Mouse (Mus musculus): ENCODE results near the gene Cabin1. TPM values are rescaled to one million over a fixed set of nuclear protein-coding genes. Genes with fewer than 3 reads are reported as not detected.

The Cabin1 gene
- polyA plus RNA-seq, 1 experiment = 19.7 TPM

DNA sequence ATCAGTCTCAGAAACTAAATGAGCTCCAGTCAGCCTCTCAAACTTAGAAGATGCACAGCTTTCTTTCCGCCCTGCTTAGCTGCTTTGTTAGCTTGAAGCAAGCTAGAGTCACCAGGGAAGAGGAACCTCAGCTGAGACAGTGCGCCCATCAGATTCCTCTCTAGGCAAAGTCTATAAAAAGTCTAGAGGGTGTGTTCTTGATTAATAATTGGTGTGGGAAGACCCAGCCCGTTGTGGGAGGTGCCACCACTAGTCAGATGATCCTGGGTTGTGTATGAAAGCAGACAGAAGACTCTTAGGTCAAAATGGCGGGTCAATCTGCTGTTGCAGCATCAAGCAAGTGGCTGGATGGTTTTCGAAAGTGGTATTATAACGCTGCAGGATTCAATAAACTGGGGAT lies 2.7 kb upstream of the Cabin1 start:
- peaks cover 2% of the 10 kb centered on the region for H3K4me1 ChIP-seq (ENCODE audit: control insufficient read depth, insufficient read depth, low read length)
- TF ChIP-seq CTCF (IDR thresholded peaks at IDR 0.05; ENCODE audit: control insufficient read depth, insufficient read depth, insufficient replicate concordance, low read depth, low read length) = no peak
- no peak for TF ChIP-seq POLR2A (IDR thresholded peaks at IDR 0.05; ENCODE audit: control insufficient read depth, low read depth, low read length)
- no peak overlapping the region for H3K4me3 ChIP-seq (ENCODE audit: control insufficient read depth, low read depth, low read length)
- no peak overlapping the region for H3K27ac ChIP-seq (ENCODE audit: control insufficient read depth, insufficient read depth, low read depth, low read length)
- no peaks in the 10 kb centered on the region for H3K27me3 ChIP-seq (ENCODE audit: control insufficient read depth, insufficient read depth, low read length)
- H3K36me3 ChIP-seq (ENCODE audit: control insufficient read depth, insufficient read depth, low read length) = no peaks in the 10 kb centered on the region

- Histone ChIP-seq H3K36me3 (ENCODE audit: control insufficient read depth, insufficient read depth, low read length) (no peaks in the 10 kb centered on the region), H3K27ac (ENCODE audit: control insufficient read depth, insufficient read depth, low read depth, low read length) (peak overlapping the region; percentile 63), H3K27me3 (ENCODE audit: control insufficient read depth, insufficient read depth, low read length) (no peaks in the 10 kb centered on the region), H3K4me1 (ENCODE audit: control insufficient read depth, insufficient read depth, low read length) (peaks cover 2% of the 10 kb centered on the region), H3K4me3 (ENCODE audit: control insufficient read depth, low read depth, low read length) (peak overlapping the region; percentile 82)
- TF ChIP-seq POLR2A (IDR thresholded peaks at IDR 0.05; ENCODE audit: control insufficient read depth, low read depth, low read length) = no peak
- peak; percentile 40; the same call in 1 of the 2 replicates for TF ChIP-seq CTCF (IDR thresholded peaks at IDR 0.05; ENCODE audit: control insufficient read depth, insufficient read depth, insufficient replicate concordance, low read depth, low read length)
Observed at GRCm38 (mm10) chr10:75764519-75765473, 655 bp upstream of the Cabin1 start.

DNA sequence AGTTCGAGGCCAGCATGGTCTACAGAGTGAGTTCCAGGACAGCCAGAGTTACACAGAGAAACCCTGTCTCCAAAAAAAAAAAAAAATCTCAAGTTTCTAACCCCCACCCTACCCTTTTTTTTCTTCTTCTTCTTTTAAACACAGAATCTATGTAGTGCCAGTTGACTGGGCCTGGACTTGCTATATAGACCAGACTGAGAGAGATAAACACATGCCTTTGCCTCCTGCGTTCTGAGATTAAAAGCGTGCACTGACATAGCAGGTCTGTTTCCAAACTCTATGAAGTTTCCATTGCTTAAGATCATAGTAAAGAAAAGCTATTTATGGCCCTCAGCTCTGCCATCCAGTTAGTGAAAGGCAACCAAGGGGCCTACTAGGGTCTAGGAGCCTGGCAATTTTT lies 1.7 kb downstream of the Cabin1 start:
- H3K4me3 ChIP-seq (ENCODE audit: control insufficient read depth, low read depth, low read length) = no peak overlapping the region
- H3K4me1 ChIP-seq (ENCODE audit: control insufficient read depth, insufficient read depth, low read length) = peaks cover 2% of the 10 kb centered on the region
- TF ChIP-seq CTCF (IDR thresholded peaks at IDR 0.05; ENCODE audit: control insufficient read depth, insufficient read depth, insufficient replicate concordance, low read depth, low read length) (no peak), POLR2A (IDR thresholded peaks at IDR 0.05; ENCODE audit: control insufficient read depth, low read depth, low read length) (no peak)
- H3K36me3 ChIP-seq (ENCODE audit: control insufficient read depth, insufficient read depth, low read length) = no peaks in the 10 kb centered on the region
- H3K27me3 ChIP-seq (ENCODE audit: control insufficient read depth, insufficient read depth, low read length) = no peaks in the 10 kb centered on the region
- no peak overlapping the region for H3K27ac ChIP-seq (ENCODE audit: control insufficient read depth, insufficient read depth, low read depth, low read length)

- Histone ChIP-seq H3K4me3 (ENCODE audit: control insufficient read depth, low read depth, low read length) (no peak overlapping the region), H3K27me3 (ENCODE audit: control insufficient read depth, insufficient read depth, low read length) (no peaks in the 10 kb centered on the region), H3K36me3 (ENCODE audit: control insufficient read depth, insufficient read depth, low read length) (no peaks in the 10 kb centered on the region), H3K4me1 (ENCODE audit: control insufficient read depth, insufficient read depth, low read length) (peaks cover 2% of the 10 kb centered on the region), H3K27ac (ENCODE audit: control insufficient read depth, insufficient read depth, low read depth, low read length) (no peak overlapping the region)
- TF ChIP-seq POLR2A (IDR thresholded peaks at IDR 0.05; ENCODE audit: control insufficient read depth, low read depth, low read length) (no peak), CTCF (IDR thresholded peaks at IDR 0.05; ENCODE audit: control insufficient read depth, insufficient read depth, insufficient replicate concordance, low read depth, low read length) (no peak)
Observed at GRCm38 (mm10) chr10:75760311-75760710, 3.8 kb downstream of the Cabin1 start.

DNA sequence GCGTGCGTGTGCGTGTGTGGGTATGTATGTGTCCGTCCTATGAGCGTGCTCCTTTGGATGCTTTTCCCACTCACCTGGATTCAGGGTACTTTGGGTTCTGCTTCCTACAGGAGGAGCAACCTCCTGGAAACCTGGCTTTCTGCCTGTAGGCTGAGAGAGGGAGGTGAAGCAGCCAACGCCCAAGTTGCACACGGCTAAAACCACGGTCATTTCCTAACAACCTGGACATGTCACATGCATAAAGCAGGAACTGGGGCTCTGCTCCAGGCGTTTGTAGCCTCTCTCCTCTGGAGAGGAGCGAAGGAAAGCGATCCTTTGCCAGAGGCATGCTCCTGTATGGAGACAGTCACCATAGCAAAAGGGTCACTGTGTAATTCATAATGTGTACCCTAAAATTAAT lies 7.4 kb downstream of the Cabin1 start:
- no peak for TF ChIP-seq POLR2A (IDR thresholded peaks at IDR 0.05; ENCODE audit: control insufficient read depth, low read depth, low read length)
- no peak for TF ChIP-seq CTCF (IDR thresholded peaks at IDR 0.05; ENCODE audit: control insufficient read depth, insufficient read depth, insufficient replicate concordance, low read depth, low read length)
- H3K27me3 ChIP-seq (ENCODE audit: control insufficient read depth, insufficient read depth, low read length) = no peaks in the 10 kb centered on the region

DNA sequence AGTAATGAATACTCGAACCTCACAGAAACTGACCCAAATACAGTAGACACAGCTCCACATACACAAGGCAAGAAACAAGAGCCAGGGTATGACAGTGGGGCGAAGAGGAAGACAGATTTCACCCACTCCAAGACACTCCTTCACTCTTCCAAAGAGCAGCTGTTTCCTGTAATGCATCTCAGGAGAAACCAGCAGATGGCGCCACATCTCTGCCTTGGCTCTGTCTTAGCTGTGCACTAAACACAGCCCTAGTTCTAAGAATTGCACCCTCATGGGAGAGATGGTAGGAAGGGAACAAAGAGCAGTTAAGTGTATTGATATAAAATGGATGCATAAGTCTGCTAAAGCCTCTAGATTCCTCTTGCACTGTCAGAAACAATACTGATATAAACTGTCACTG lies 20.1 kb downstream of the Cabin1 start:
- no peaks in the 10 kb centered on the region for H3K27me3 ChIP-seq (ENCODE audit: control insufficient read depth, insufficient read depth, low read length)
- H3K4me1 ChIP-seq (ENCODE audit: control insufficient read depth, insufficient read depth, low read length) = no peaks in the 10 kb centered on the region
- H3K36me3 ChIP-seq (ENCODE audit: control insufficient read depth, insufficient read depth, low read length) = peaks cover 2% of the 10 kb centered on the region
- no peak overlapping the region for H3K4me3 ChIP-seq (ENCODE audit: control insufficient read depth, low read depth, low read length)
- no peak overlapping the region for H3K27ac ChIP-seq (ENCODE audit: control insufficient read depth, insufficient read depth, low read depth, low read length)
- TF ChIP-seq CTCF (IDR thresholded peaks at IDR 0.05; ENCODE audit: control insufficient read depth, insufficient read depth, insufficient replicate concordance, low read depth, low read length) = peak; percentile 39; the same call in 1 of the 2 replicates
- TF ChIP-seq POLR2A (IDR thresholded peaks at IDR 0.05; ENCODE audit: control insufficient read depth, low read depth, low read length) = no peak

More for the DNA sequence above, 7.4 kb downstream of the Cabin1 start:
- no peak overlapping the region for H3K4me3 ChIP-seq (ENCODE audit: control insufficient read depth, low read depth, low read length)
- H3K4me1 ChIP-seq (ENCODE audit: control insufficient read depth, insufficient read depth, low read length) = no peaks in the 10 kb centered on the region
- H3K36me3 ChIP-seq (ENCODE audit: control insufficient read depth, insufficient read depth, low read length) = peaks cover 3% of the 10 kb centered on the region
- H3K27ac ChIP-seq (ENCODE audit: control insufficient read depth, insufficient read depth, low read depth, low read length) = no peak overlapping the region

- no peak overlapping the region for H3K27ac ChIP-seq (ENCODE audit: control insufficient read depth, insufficient read depth, low read depth, low read length)
- no peak overlapping the region for H3K4me3 ChIP-seq (ENCODE audit: control insufficient read depth, low read depth, low read length)
- TF ChIP-seq CTCF (IDR thresholded peaks at IDR 0.05; ENCODE audit: control insufficient read depth, insufficient read depth, insufficient replicate concordance, low read depth, low read length) (no peak), POLR2A (IDR thresholded peaks at IDR 0.05; ENCODE audit: control insufficient read depth, low read depth, low read length) (no peak)
- H3K27me3 ChIP-seq (ENCODE audit: control insufficient read depth, insufficient read depth, low read length) = no peaks in the 10 kb centered on the region
- H3K4me1 ChIP-seq (ENCODE audit: control insufficient read depth, insufficient read depth, low read length) = no peaks in the 10 kb centered on the region
- peaks cover 2% of the 10 kb centered on the region for H3K36me3 ChIP-seq (ENCODE audit: control insufficient read depth, insufficient read depth, low read length)
Observed at GRCm38 (mm10) chr10:75743369-75743768, 20.8 kb downstream of the Cabin1 start.
